Mouse (Mus musculus) heart, embryonic 14.5 days (tissue): ENCODE measurements around the gene Naaladl2. TPM values are rescaled to one million over a fixed set of nuclear protein-coding genes. Genes with fewer than 3 reads are reported as not detected.

Source experiments
- ATAC-seq: fragments of 200-750 bp; cut with Nextera tagmentation; 2 replicates; pipeline ENCODE4 v1.8.0; 2017; ENCODE audit warnings: low read depth, moderate TSS enrichment; ENCODE audit not compliant: insufficient number of reproducible peaks, insufficient read depth, low FRiP score
- H3K27ac ChIP-seq, 2 experiments: fragments of 200-500 bp in 1 of 2; fragments of 300-500 bp in 1 of 2; sonication (generic) in 1 of 2; replicated peaks in 1 of 2; 2 replicates each; pipeline ENCODE4 v1.5.1; 2012 to 2014; ENCODE audit warnings: low read depth in 2 of 2, low read length in 2 of 2, control low read depth in 1 of 2, mild to moderate bottlenecking in 1 of 2, mixed read lengths in 1 of 2; ENCODE audit not compliant: control insufficient read depth in 1 of 2, insufficient read depth in 1 of 2
- H3K27me3 ChIP-seq: fragments of 300-500 bp; sonication (generic); 2 replicates; pipeline ENCODE4 v1.6.1; 2014; ENCODE audit warnings: mild to moderate bottlenecking, low read length, control low read depth; ENCODE audit not compliant: control insufficient read depth, insufficient read depth
- H3K36me3 ChIP-seq: fragments of 300-500 bp; sonication (generic); 2 replicates; pipeline ENCODE4 v1.6.1; 2014; ENCODE audit warnings: mild to moderate bottlenecking, control low read depth, low read length, mixed read lengths; ENCODE audit not compliant: control insufficient read depth, insufficient read depth
- H3K4me1 ChIP-seq, 2 experiments: fragments of 200-500 bp in 1 of 2; fragments of 300-500 bp in 1 of 2; sonication (generic) in 1 of 2; 2 replicates each; pipeline ENCODE4 v1.6.1; 2012 to 2014; ENCODE audit warnings: low read length in 2 of 2, control low read depth in 1 of 2, mixed read lengths in 1 of 2; ENCODE audit not compliant: control insufficient read depth in 2 of 2, insufficient read depth in 2 of 2
- H3K4me2 ChIP-seq: fragments of 300-500 bp; sonication (generic); 2 replicates; pipeline ENCODE4 v1.6.1; 2014; ENCODE audit warnings: mild to moderate bottlenecking, low read length
- H3K4me3 ChIP-seq, 2 experiments: fragments of 200-500 bp in 1 of 2; fragments of 300-500 bp in 1 of 2; sonication (generic) in 1 of 2; 2 replicates each; pipeline ENCODE4 v1.5.1; 2012 to 2014; ENCODE audit warnings: low read length in 2 of 2, mild to moderate bottlenecking in 2 of 2, control low read depth in 1 of 2, low read depth in 1 of 2, moderate library complexity in 1 of 2; ENCODE audit not compliant: control insufficient read depth in 1 of 2, insufficient read depth in 1 of 2
- H3K9ac ChIP-seq: fragments of 300-500 bp; sonication (generic); 2 replicates; pipeline ENCODE4 v1.6.1; 2014; ENCODE audit warnings: mild to moderate bottlenecking, low read length
- H3K9me3 ChIP-seq: fragments of 300-500 bp; sonication (generic); 2 replicates; pipeline ENCODE4 v1.6.1; 2016; ENCODE audit warnings: low read length, control low read depth; ENCODE audit not compliant: control insufficient read depth
- WGBS: fragments of 180-500 bp; shearing (Covaris S2); extraction: QIAGEN DNeasy Blood & Tissue Kit; methylation state at CpG from one replicate; pipeline ENCODE4 v1.1.7; 2014; 5-methylcytosine and 5-hydroxymethylcytosine counted together
- polyA plus RNA-seq: library from polyadenylated mRNA; unstranded; fragments of >200 nt; fragmentation: Nextera tagmentation; extraction: Ambion mirVana; gene quantifications from 2 replicates; pipeline ENCODE4 v1.2.1, GENCODE M21; 2014

Gene Naaladl2
- polyA plus RNA-seq, 1 experiment from 2014 or later, result 3.1 TPM

DNA sequence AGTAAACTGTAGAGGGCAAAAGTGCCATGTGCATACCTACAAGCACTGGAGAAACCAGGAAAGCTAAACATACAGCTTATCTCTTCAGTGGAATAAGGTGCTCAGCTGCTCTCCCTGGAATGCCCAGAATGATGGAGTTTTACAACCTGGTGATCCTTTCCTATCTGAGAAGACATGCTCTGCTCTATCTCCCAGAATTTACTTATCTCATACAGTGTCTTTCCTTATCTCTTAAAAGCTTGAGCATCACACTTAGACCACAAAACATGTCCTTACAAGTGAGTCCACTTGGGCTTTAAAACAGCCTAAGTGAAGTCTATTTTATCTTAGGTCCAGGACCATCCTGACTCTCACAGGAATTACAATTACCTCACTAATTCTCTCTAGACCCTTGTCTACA, 1095.8 kb downstream of the Naaladl2 start:
- Histone ChIP-seq H3K27ac (no peak overlapping the region), H3K27me3 (no peaks in the 10 kb centered on the region), H3K36me3 (no peaks in the 10 kb centered on the region), H3K4me2 (no peak overlapping the region), H3K9ac (no peak overlapping the region), H3K4me3 (no peak overlapping the region), H3K9me3 (no peaks in the 10 kb centered on the region), H3K4me1 (no peaks in the 10 kb centered on the region)
- ATAC-seq, result no peak

DNA sequence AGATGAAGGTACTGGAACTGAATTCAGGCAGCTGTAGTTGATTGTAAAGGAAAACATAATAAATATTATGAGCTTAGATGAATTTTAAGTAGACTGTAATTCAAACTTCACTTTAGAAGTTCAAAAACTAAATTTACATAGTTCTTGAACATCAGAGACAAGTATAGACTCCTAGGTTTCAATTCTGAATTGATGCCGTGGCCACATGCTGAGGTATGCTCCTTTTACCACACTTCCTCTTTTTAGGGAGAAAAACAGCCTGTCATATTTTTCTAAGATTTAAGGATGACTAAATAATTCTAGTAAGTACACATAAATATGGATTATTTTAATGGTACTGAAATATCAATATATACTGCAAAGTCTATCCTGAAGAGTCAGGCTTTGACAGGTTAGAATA, 1142.3 kb downstream of the Naaladl2 start:
- Histone ChIP-seq H3K27ac (no peak overlapping the region), H3K9ac (no peak overlapping the region), H3K27me3 (no peaks in the 10 kb centered on the region), H3K4me3 (no peak overlapping the region), H3K36me3 (no peaks in the 10 kb centered on the region), H3K4me1 (no peaks in the 10 kb centered on the region), H3K9me3 (no peaks in the 10 kb centered on the region), H3K4me2 (no peak overlapping the region)
- ATAC-seq, result no peak
- WGBS, result 87% methylated on average over 1 of the region's 1 CpGs

DNA sequence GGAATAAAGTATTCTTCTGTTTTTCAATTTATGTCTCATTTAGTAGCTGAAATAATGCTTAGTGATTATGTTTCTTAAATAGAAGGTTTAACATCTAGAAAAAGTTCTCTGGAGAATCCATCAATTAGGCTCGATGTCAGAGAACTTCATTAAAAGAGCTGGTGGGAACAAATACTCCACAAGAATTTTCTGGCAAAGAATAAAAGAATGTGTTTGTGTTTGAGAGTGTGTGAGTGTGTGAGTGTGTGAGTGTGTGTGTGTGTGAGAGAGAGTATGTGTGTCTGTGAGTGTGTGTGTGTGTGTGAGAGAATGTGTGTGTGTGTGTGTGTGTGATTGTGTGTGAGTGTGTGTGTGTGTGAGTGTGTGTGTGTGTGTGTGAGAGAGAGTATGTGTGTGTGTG, 1170.3 kb downstream of the Naaladl2 start:
- Histone ChIP-seq H3K9ac (no peak overlapping the region), H3K4me2 (no peak overlapping the region), H3K4me3 (no peak overlapping the region), H3K27me3 (no peaks in the 10 kb centered on the region), H3K9me3 (no peaks in the 10 kb centered on the region), H3K27ac (no peak overlapping the region), H3K4me1 (no peaks in the 10 kb centered on the region), H3K36me3 (no peaks in the 10 kb centered on the region)
- no peak for ATAC-seq
- 82% methylated on average over 1 of the region's 1 CpGs for WGBS

DNA sequence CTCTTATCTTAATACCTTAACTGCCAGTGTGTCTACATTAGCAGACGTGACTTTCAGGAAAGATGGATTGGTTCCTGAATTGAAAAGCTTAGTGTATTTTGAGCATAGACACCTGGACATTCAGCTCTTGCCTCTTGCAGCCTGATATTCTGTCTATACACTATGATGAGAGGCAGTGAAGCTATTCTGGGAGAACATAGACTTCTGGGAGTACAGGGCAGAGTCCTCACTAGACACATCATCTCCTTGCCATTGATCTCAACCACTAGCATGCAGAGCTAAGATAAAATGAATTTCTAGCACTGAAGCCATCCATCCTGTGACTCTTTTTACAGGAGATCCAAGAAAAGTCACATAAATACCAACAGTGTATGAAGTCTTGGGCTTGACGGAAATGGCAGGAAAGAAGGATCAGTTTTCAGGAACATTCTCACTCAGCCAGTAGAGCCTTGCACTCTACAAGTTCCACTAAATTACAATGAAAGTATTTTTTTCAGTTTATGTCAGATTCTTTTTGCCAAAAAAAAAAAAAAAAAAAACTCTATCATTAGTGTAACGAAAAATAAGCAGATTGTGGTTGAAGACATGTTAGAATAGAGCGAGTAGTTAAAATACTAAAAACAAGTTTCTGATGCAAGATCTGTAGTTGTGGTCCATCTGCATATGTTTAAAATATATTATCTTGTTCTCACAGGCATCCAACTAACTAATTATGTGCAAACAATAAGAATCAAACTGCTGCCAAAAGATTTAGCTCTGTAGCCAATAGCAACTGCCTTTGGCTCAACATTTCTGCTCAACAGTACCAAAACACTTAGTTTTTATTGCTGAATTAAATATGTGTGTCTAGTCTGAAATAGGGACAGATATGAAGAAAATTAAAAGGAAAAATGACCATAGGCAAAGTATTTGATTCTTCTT, 1171.1 kb downstream of the Naaladl2 start:
- no peak overlapping the region for H3K27ac ChIP-seq
- no peak overlapping the region for H3K9ac ChIP-seq
- WGBS, result 75% methylated on average over 4 of the region's 4 CpGs
- H3K4me2 ChIP-seq, result no peak overlapping the region
- H3K27me3 ChIP-seq, result no peaks in the 10 kb centered on the region
- H3K36me3 ChIP-seq, result no peaks in the 10 kb centered on the region
- H3K4me3 ChIP-seq, result no peak overlapping the region
- no peak for ATAC-seq
- H3K4me1 ChIP-seq, result no peaks in the 10 kb centered on the region
- H3K9me3 ChIP-seq, result no peaks in the 10 kb centered on the region

- no peak overlapping the region for H3K4me3 ChIP-seq
- no peak overlapping the region for H3K9ac ChIP-seq
- no peaks in the 10 kb centered on the region for H3K9me3 ChIP-seq
- no peaks in the 10 kb centered on the region for H3K4me1 ChIP-seq
- H3K27me3 ChIP-seq, result no peaks in the 10 kb centered on the region
- H3K4me2 ChIP-seq, result no peak overlapping the region
- no peak overlapping the region for H3K27ac ChIP-seq
- ATAC-seq, result no peak
- no peaks in the 10 kb centered on the region for H3K36me3 ChIP-seq
Observed at GRCm38 (mm10) chr3:23962961-23963621, 1181.0 kb downstream of the Naaladl2 start.

DNA sequence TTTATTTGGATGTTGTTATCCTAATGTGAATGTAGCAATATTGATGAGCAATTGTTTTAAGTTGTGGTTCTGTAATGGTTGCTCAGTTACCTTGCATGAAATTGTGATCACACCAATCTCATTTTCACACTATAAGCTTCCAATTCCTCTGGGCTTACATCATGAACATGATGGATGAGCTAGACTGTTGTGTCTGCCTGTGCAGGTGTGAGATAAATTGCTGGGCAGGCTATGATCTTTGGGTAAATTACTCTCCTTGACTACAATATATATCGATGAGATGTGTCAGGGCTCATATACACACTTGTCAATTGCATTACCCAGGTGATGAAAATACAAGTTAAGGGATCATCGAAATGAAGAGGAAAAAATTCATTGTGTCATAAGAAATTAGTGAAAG, 1197.9 kb downstream of the Naaladl2 start:
- Histone ChIP-seq H3K27me3 (no peaks in the 10 kb centered on the region), H3K4me3 (no peak overlapping the region), H3K9me3 (no peaks in the 10 kb centered on the region), H3K27ac (no peak overlapping the region), H3K4me2 (no peak overlapping the region), H3K9ac (no peak overlapping the region), H3K4me1 (no peaks in the 10 kb centered on the region), H3K36me3 (no peaks in the 10 kb centered on the region)
- no peak for ATAC-seq
- 79% methylated on average over 2 of the region's 2 CpGs for WGBS

DNA sequence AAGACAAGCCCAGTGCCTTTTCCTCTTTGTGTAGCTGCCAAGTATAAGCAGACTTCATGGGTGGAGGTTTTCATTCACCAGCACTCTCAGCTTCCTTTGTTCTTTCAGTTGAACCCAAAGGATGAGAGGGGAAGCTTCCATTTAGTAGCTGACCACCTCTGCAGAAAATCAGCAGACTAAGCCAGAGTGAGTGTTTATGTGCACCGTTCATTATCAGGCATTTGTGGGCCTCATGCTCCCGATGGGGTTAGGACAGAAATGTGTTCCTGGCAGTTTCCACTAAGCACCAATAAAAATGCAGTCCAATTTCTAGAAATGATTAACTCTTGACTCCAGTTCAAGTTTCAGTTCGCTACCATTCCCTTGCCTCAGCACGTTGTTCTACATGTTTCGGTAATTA, 1206.8 kb downstream of the Naaladl2 start:
- no peaks in the 10 kb centered on the region for H3K9me3 ChIP-seq
- 60% methylated on average over 5 of the region's 5 CpGs for WGBS
- H3K27ac ChIP-seq, result no peak overlapping the region
- no peaks in the 10 kb centered on the region for H3K27me3 ChIP-seq
- no peak for ATAC-seq
- H3K4me3 ChIP-seq, result no peak overlapping the region
- H3K4me1 ChIP-seq, result no peaks in the 10 kb centered on the region; a peak in 1 of 4 replicates
- H3K9ac ChIP-seq, result no peak overlapping the region
- H3K4me2 ChIP-seq, result no peak overlapping the region
- no peaks in the 10 kb centered on the region for H3K36me3 ChIP-seq
